Mouse (Mus musculus) intestine, postnatal 0 days (tissue): ENCODE results near the gene Tagln. TPM values are rescaled to one million over a fixed set of nuclear protein-coding genes. Genes with fewer than 3 reads are reported as not detected.

ENCODE experiments used
- ATAC-seq: fragments of 200-750 bp; cut with Nextera tagmentation; 2 replicates; pipeline ENCODE4 v1.8.0; 2017; ENCODE audit warnings: mild to moderate bottlenecking, moderate TSS enrichment, moderate library complexity
- H3K27ac ChIP-seq: fragments of 300-500 bp; sonication (generic); 2 replicates; pipeline ENCODE4 v1.5.1; 2014; ENCODE audit warnings: mild to moderate bottlenecking, low read depth, low read length, moderate library complexity
- H3K27me3 ChIP-seq: fragments of 300-500 bp; sonication (generic); replicated peaks from 2 replicates; pipeline ENCODE4 v1.6.1; 2014; ENCODE audit warnings: low read length, mixed read lengths; ENCODE audit not compliant: control insufficient read depth, insufficient read depth
- H3K36me3 ChIP-seq: fragments of 300-500 bp; sonication (generic); 2 replicates; pipeline ENCODE4 v1.6.1; 2014; ENCODE audit warnings: mild to moderate bottlenecking, moderate library complexity; ENCODE audit not compliant: control insufficient read depth, insufficient read depth
- H3K4me1 ChIP-seq: fragments of 300-500 bp; sonication (generic); replicated peaks from 2 replicates; pipeline ENCODE4 v1.6.1; 2014; ENCODE audit warnings: antibody characterized with exemption, low read length, mixed read lengths; ENCODE audit not compliant: control insufficient read depth, insufficient read depth
- H3K4me2 ChIP-seq: fragments of 300-500 bp; sonication (generic); replicated peaks from 2 replicates; pipeline ENCODE4 v1.6.1; 2014; ENCODE audit warnings: low read depth, mild to moderate bottlenecking, moderate library complexity
- H3K4me3 ChIP-seq: fragments of 300-500 bp; sonication (generic); 2 replicates; pipeline ENCODE4 v1.5.1; 2014; ENCODE audit warnings: low read depth, low read length
- H3K9ac ChIP-seq: fragments of 300-500 bp; sonication (generic); 2 replicates; pipeline ENCODE4 v1.6.1; 2014; ENCODE audit warnings: mild to moderate bottlenecking, low read depth, low read length
- H3K9me3 ChIP-seq: fragments of 300-500 bp; sonication (generic); 2 replicates; pipeline ENCODE4 v1.6.1; 2016; ENCODE audit warnings: mixed run types; ENCODE audit not compliant: control insufficient read depth
- CTCF ChIP-seq: sonication (generic); IDR thresholded peaks from 2 replicates; pipeline ENCODE4 v1.5.1; 2016; ENCODE audit warnings: low read depth, mild to moderate bottlenecking, control low read depth, antibody characterized with exemption, moderate library complexity
- WGBS: fragments of 180-500 bp; shearing (Covaris S2); extraction: QIAGEN DNeasy Blood & Tissue Kit; methylation state at CpG from one replicate; pipeline ENCODE4 v1.1.7; 2014; 5-methylcytosine and 5-hydroxymethylcytosine counted together
- polyA plus RNA-seq: library from polyadenylated mRNA; unstranded; fragments of >200 nt; fragmentation: Nextera tagmentation; extraction: Ambion mirVana; gene quantifications from 2 replicates; pipeline ENCODE4 v1.2.1, GENCODE M21; 2015

Gene Tagln
- polyA plus RNA-seq, 1 experiment from 2014 or later, result 416 TPM

GRCm38 (mm10) chr9:45942916-45943315 lies 7.1 kb upstream of the Tagln start:
- Histone ChIP-seq H3K9ac (no peak overlapping the region), H3K4me3 (no peak overlapping the region), H3K36me3 (peaks cover 83% of the 10 kb centered on the region), H3K9me3 (no peaks in the 10 kb centered on the region), H3K27ac (no peak overlapping the region), H3K4me1 (no peaks in the 10 kb centered on the region), H3K4me2 (no peak overlapping the region), H3K27me3 (no peaks in the 10 kb centered on the region)
- no peak for TF ChIP-seq CTCF
- no peak for ATAC-seq
- 88% methylated on average over 8 of the region's 8 CpGs for WGBS

DNA sequence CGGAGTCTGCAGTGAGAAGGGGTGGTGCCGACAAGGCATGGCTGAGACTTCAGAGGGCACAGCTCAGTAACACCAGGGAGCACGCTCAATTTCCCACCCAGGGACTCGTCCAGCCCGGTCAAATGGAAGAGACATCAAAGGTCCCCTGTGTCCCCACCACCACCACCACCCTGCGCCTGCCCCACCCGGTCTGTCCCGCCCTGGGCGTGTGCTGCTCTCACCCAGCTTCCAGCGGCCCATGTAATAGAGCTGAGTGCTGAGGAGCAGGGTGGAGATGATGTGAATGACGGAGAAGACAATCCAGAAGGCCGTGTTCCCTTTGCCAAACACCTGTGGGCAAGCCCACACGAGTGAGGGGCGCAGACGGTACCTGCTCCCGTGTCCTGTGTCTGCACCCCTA lies 6.6 kb upstream of the Tagln start:
- Histone ChIP-seq H3K9me3 (no peaks in the 10 kb centered on the region), H3K36me3 (peaks cover 80% of the 10 kb centered on the region), H3K9ac (no peak overlapping the region), H3K27ac (no peak overlapping the region; the same call in 1 of the 2 replicates), H3K27me3 (no peaks in the 10 kb centered on the region), H3K4me1 (no peaks in the 10 kb centered on the region), H3K4me2 (no peak overlapping the region), H3K4me3 (no peak overlapping the region)
- no peak for ATAC-seq
- no peak for TF ChIP-seq CTCF
- WGBS, result 80% methylated on average over 16 of the region's 16 CpGs

DNA sequence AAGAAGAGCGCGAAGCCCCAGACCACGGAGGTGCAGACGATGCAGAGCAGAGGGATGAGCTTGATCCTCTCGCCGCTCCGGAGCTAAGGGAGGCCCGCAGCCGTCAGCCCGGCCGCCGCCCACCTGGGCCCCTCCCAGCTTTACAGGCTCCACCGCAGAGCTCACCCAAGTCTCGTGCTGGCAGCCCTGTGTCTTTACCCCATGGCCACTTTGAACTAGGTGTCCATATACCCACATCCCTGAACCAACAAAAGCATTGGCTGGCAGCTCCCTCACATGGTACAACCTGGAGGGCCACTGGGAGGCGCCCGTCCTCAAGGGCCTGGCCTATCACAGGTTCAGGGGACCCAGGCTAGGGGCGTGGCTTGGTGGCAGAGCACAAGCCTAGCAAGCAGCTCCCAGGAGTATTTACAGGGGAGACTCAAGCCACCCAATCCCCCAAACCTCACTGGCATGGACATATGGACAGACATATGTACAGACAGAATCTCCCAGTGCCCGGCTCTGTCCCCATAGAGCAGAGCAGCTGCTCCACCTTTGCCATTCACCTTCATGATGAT lies 5.6 kb upstream of the Tagln start:
- 59% methylated on average over 18 of the region's 18 CpGs for WGBS
- Histone ChIP-seq H3K4me2 (no peak overlapping the region), H3K9ac (no peak overlapping the region), H3K4me1 (no peaks in the 10 kb centered on the region), H3K9me3 (no peaks in the 10 kb centered on the region), H3K36me3 (peaks cover 71% of the 10 kb centered on the region), H3K27ac (no peak overlapping the region), H3K4me3 (no peak overlapping the region), H3K27me3 (no peaks in the 10 kb centered on the region)
- no peak for ATAC-seq
- TF ChIP-seq CTCF, result peak; percentile 55

- H3K27me3 ChIP-seq, result no peaks in the 10 kb centered on the region
- ATAC-seq, result no peak
- H3K36me3 ChIP-seq, result peaks cover 55% of the 10 kb centered on the region
Observed at GRCm38 (mm10) chr9:45939794-45940193, 3.9 kb upstream of the Tagln start.

DNA sequence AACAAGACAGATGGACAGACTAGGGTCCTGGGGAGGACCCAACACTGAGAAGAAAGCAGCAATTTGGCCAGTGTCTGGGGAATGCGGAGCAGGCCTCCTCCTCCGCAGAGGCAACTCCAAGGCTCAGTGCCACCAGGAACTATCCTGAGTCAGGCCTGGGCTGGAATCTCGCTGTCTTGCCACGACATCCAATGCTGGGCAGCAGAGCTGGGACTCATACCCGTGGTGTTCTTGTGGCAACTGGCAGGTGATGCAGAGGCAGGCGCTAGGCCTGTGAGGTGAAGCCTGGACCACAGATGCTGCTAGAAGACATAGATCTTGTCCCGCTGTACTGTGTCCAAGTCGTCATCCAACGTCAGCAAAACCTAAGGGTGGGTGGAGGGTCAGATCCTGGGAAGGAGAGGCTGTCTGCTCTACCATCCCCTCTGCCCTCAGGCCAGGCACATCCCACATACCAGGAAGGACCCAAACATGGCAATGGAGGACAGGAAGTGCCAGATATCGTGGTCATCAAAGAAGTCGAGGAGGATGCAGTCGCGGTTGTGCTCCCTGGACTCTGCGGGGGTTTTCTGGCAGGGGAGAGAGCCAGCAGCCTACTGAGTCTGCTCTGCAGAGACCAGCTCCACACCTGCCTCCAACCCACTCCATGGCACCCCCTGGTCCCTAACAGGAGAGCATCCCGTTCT lies 3.2 kb upstream of the Tagln start:
- no peak for ATAC-seq
- no peak overlapping the region for H3K27ac ChIP-seq
- H3K4me2 ChIP-seq, result no peak overlapping the region
- no peak overlapping the region for H3K4me3 ChIP-seq
- no peaks in the 10 kb centered on the region for H3K9me3 ChIP-seq
- peaks cover 48% of the 10 kb centered on the region for H3K36me3 ChIP-seq
- no peak for TF ChIP-seq CTCF
- no peaks in the 10 kb centered on the region for H3K27me3 ChIP-seq
- 87% methylated on average over 15 of the region's 15 CpGs for WGBS
- no peak overlapping the region for H3K9ac ChIP-seq
- H3K4me1 ChIP-seq, result no peaks in the 10 kb centered on the region

More at GRCm38 (mm10) chr9:45939794-45940193, 3.9 kb upstream of the Tagln start:
- no peak overlapping the region for H3K9ac ChIP-seq
- H3K9me3 ChIP-seq, result no peaks in the 10 kb centered on the region
- no peak overlapping the region for H3K4me2 ChIP-seq
- 89% methylated on average over 6 of the region's 6 CpGs for WGBS
- no peak overlapping the region for H3K27ac ChIP-seq
- no peak overlapping the region for H3K4me3 ChIP-seq
- TF ChIP-seq CTCF, result no peak
- no peaks in the 10 kb centered on the region for H3K4me1 ChIP-seq

- Histone ChIP-seq H3K36me3 (peaks cover 38% of the 10 kb centered on the region), H3K4me3 (no peak overlapping the region), H3K9me3 (no peaks in the 10 kb centered on the region), H3K4me2 (no peak overlapping the region), H3K9ac (no peak overlapping the region), H3K4me1 (no peaks in the 10 kb centered on the region), H3K27ac (no peak overlapping the region), H3K27me3 (no peaks in the 10 kb centered on the region)
- ATAC-seq, result no peak
- TF ChIP-seq CTCF, result no peak
- WGBS, result 90% methylated on average over 8 of the region's 8 CpGs
Observed at GRCm38 (mm10) chr9:45938088-45938487, 2.2 kb upstream of the Tagln start.
